Mouse (Mus musculus) hindbrain, embryonic 14.5 days (tissue): ENCODE measurements around the gene Tbc1d22b. TPM values are rescaled to one million over a fixed set of nuclear protein-coding genes. Genes with fewer than 3 reads are reported as not detected.

ENCODE experiments used
- ATAC-seq: fragments of 200-750 bp; cut with Nextera tagmentation; 2 replicates; pipeline ENCODE4 v1.8.0; 2017; ENCODE audit warnings: moderate number of reproducible peaks, mild to moderate bottlenecking, moderate TSS enrichment, moderate library complexity; ENCODE audit not compliant: low FRiP score
- DNase-seq: peaks from one replicate; pipeline ENCODE4 v3.0.0-alpha.2; 2015; ENCODE audit warnings: low spot score
- H3K27ac ChIP-seq: fragments of 300-500 bp; sonication (generic); 2 replicates; pipeline ENCODE4 v1.5.1; 2014; ENCODE audit warnings: mild to moderate bottlenecking, moderate library complexity
- H3K27me3 ChIP-seq: fragments of 300-500 bp; sonication (generic); 2 replicates; pipeline ENCODE4 v1.6.1; 2014; ENCODE audit warnings: mild to moderate bottlenecking, low read length, mixed read lengths; ENCODE audit not compliant: control insufficient read depth, insufficient read depth
- H3K36me3 ChIP-seq: fragments of 300-500 bp; sonication (generic); replicated peaks from 2 replicates; pipeline ENCODE4 v1.6.1; 2014; ENCODE audit not compliant: control insufficient read depth, insufficient read depth
- H3K4me1 ChIP-seq: fragments of 300-500 bp; sonication (generic); replicated peaks from 2 replicates; pipeline ENCODE4 v1.6.1; 2014; ENCODE audit warnings: antibody characterized with exemption, low read length, mixed read lengths; ENCODE audit not compliant: control insufficient read depth, insufficient read depth
- H3K4me2 ChIP-seq: fragments of 300-500 bp; sonication (generic); replicated peaks from 2 replicates; pipeline ENCODE4 v1.6.1; 2014; ENCODE audit warnings: mild to moderate bottlenecking, moderate library complexity
- H3K4me3 ChIP-seq: fragments of 300-500 bp; sonication (generic); replicated peaks from 2 replicates; pipeline ENCODE4 v1.5.1; 2014; ENCODE audit warnings: mild to moderate bottlenecking, low read length
- H3K9ac ChIP-seq: fragments of 300-500 bp; sonication (generic); 2 replicates; pipeline ENCODE4 v1.6.1; 2014
- H3K9me3 ChIP-seq: fragments of 300-500 bp; sonication (generic); 2 replicates; pipeline ENCODE4 v1.6.1; 2016; ENCODE audit warnings: low read length; ENCODE audit not compliant: control insufficient read depth
- WGBS: fragments of 180-500 bp; shearing (Covaris S2); extraction: QIAGEN DNeasy Blood & Tissue Kit; methylation state at CpG from one replicate; pipeline ENCODE4 v1.1.7; 2014; 5-methylcytosine and 5-hydroxymethylcytosine counted together
- polyA plus RNA-seq: library from polyadenylated mRNA; unstranded; fragments of >200 nt; fragmentation: Nextera tagmentation; extraction: Ambion mirVana; gene quantifications from 2 replicates; pipeline ENCODE4 v1.2.1, GENCODE M21; 2014

Gene Tbc1d22b
- polyA plus RNA-seq, 1 experiment from 2014 or later: 27.8 TPM

DNA sequence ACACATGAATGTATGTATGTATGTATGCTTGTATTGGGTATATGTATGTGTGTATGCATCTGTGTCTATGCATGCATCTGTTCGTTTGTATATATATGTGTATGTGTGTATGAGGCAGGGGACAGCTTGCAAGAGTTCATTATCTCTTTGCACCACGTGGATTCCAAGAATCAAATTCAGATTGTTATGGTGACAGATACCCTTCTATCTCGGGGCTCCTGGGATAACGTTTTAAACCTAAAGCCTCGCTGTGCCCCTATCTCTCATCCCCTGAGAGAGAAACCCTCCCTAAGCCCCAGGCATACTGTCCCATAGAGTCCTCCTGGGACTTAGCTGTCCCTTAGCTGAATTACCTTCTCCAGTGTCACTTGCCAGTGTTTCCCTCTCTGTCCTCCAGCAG, 34.0 kb downstream of the Tbc1d22b start:
- no peaks in the 10 kb centered on the region for H3K9me3 ChIP-seq
- H3K4me1 ChIP-seq: no peaks in the 10 kb centered on the region; the same call in 1 of the 2 replicates
- H3K9ac ChIP-seq: no peak overlapping the region
- 88% methylated on average over 5 of the region's 5 CpGs for WGBS
- no peaks in the 10 kb centered on the region for H3K27me3 ChIP-seq
- no peak overlapping the region for H3K4me3 ChIP-seq
- H3K36me3 ChIP-seq: peaks cover 40% of the 10 kb centered on the region
- ATAC-seq: no peak
- no peak overlapping the region for H3K27ac ChIP-seq
- DNase-seq: no peak
- H3K4me2 ChIP-seq: no peak overlapping the region

DNA sequence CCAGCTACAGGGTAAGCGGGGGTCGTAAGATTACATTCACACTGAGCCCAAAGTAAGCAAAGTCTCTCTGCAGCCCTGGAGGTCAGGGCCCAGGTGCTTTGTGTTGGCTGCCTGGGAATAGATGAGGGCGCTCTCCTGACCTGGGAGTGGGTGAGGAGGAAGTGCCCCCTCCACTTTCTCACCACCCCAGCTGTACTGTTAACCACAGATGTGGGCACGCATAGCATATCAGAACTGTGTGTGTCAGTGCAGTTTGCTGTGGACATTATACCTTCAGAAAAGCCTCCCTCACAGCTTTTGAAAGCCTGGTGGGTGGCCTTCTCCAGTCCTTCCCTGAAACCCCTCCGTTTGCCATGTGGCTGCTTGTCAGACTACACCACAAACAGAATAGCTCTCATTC, 34.7 kb downstream of the Tbc1d22b start:
- DNase-seq (no peak), ATAC-seq (no peak)
- no peak overlapping the region for H3K9ac ChIP-seq
- H3K27ac ChIP-seq: no peak overlapping the region
- H3K4me3 ChIP-seq: no peak overlapping the region
- no peaks in the 10 kb centered on the region for H3K9me3 ChIP-seq
- H3K4me2 ChIP-seq: no peak overlapping the region
- H3K27me3 ChIP-seq: no peaks in the 10 kb centered on the region
- 85% methylated on average over 5 of the region's 5 CpGs for WGBS
- H3K36me3 ChIP-seq: peaks cover 35% of the 10 kb centered on the region
- H3K4me1 ChIP-seq: peaks cover 5% of the 10 kb centered on the region

DNA sequence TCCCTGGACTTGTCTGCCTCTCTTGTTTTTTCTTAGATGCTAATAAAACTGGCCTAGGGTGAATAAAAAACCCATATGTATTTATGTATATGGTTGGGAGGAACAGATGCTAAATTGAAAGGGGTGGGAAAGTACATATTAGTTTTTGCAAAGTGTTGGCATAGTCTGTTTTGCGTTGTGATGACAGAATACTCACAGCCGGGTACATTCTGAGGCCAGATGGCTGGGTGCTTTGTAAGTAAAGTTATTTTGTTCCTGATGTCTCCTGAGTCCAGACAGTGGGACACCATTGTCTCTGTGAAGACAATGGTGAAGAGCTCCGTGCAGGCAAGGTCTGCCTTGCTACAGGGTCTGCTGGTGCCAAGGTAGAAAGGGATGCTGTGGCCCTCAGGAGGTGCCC, 35.2 kb downstream of the Tbc1d22b start:
- H3K9ac ChIP-seq: no peak overlapping the region
- WGBS: 65% methylated on average over 3 of the region's 3 CpGs
- H3K27me3 ChIP-seq: no peaks in the 10 kb centered on the region
- no peak overlapping the region for H3K4me2 ChIP-seq
- peaks cover 31% of the 10 kb centered on the region for H3K36me3 ChIP-seq
- no peak overlapping the region for H3K4me3 ChIP-seq
- H3K4me1 ChIP-seq: peaks cover 9% of the 10 kb centered on the region
- H3K27ac ChIP-seq: no peak overlapping the region
- no peak for ATAC-seq
- DNase-seq: no peak
- no peaks in the 10 kb centered on the region for H3K9me3 ChIP-seq

DNA sequence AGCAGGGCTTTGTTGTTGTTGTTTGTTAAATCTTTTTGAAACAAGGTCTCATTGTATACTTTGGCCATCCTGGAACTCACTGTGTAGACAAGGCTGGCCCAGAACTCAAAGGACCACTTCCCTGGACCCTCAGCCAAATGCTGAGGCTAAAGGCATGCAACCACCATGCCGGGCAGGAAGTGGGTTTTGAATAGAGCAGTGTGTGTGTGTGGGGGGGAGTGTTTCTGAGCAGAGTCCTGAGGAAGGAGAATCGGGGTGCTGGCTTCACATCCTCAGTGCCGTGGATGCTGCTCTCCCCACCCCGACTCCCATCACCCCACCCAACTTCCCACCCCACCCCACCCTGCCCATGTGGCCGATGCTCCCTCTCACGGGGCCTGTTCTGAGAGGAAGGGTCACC, 35.9 kb downstream of the Tbc1d22b start:
- H3K4me2 ChIP-seq: no peak overlapping the region
- H3K4me3 ChIP-seq: no peak overlapping the region
- H3K4me1 ChIP-seq: peaks cover 15% of the 10 kb centered on the region
- no peaks in the 10 kb centered on the region for H3K27me3 ChIP-seq
- H3K36me3 ChIP-seq: peaks cover 23% of the 10 kb centered on the region
- no peak overlapping the region for H3K27ac ChIP-seq
- WGBS: 85% methylated on average over 6 of the region's 6 CpGs
- DNase-seq (no peak), ATAC-seq (no peak)
- H3K9ac ChIP-seq: no peak overlapping the region
- H3K9me3 ChIP-seq: no peaks in the 10 kb centered on the region

DNA sequence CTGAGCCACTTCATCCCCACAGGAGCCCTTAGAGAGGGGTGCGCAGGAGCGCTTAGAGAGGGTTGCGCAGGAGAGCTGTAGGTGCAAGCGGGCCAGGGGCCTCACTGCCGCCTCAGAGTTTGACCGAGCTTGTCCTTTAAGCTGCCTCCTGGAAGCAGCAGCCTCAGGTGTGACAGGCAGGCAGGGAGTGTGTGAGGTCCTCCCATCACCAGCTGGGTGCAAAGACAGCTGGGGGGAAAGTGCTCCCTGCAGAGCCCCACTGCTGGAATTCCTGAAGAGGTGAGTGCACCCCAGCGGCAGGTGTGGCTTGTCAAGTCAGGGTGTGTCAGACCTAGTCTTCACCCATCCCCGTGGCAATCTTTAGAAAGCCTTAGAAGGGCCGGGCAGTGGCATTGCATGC, 37.3 kb downstream of the Tbc1d22b start:
- 89% methylated on average over 9 of the region's 9 CpGs for WGBS
- Histone ChIP-seq H3K4me1 (peaks cover 15% of the 10 kb centered on the region), H3K9me3 (no peaks in the 10 kb centered on the region), H3K36me3 (peaks cover 17% of the 10 kb centered on the region), H3K27ac (no peak overlapping the region), H3K9ac (no peak overlapping the region), H3K27me3 (no peaks in the 10 kb centered on the region), H3K4me2 (no peak overlapping the region), H3K4me3 (no peak overlapping the region)
- ATAC-seq: no peak
- no peak for DNase-seq

DNA sequence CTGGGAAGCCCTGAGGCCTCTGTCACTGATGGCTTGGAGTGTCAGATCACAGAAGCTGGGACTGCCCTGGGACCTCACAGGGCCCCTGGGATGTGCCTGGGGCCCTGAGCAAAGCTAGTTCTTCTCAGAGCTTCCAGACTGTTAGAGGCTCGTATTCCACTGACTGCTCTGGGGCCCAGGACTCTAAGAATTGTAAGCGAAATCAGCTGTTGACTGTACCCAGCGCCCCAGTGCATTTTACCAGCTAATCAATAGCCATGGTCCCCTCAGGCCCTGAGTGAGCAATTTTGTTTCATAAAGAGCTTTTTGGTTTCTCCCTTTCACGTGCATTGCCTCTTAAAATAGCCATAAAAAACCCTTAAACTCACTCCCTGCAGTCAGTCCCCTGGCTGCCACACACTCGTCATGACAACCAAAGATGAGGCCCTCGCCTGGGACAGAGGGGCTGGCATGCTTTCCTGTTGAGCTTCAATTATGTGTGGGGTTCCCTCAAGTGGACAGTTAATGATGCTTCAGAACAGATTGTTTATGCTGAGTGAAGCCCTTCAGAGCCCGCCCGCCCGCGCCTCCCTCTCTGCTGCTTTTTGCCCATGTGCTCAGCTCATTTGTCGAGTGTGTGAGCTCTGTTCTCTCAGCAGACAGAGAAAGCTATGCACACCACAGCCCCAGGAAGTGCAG, 39.8 kb downstream of the Tbc1d22b start:
- Histone ChIP-seq H3K27me3 (no peaks in the 10 kb centered on the region), H3K4me3 (no peak overlapping the region), H3K9ac (no peak overlapping the region), H3K27ac (peak overlapping the region; percentile 72), H3K4me1 (peaks cover 15% of the 10 kb centered on the region), H3K4me2 (no peak overlapping the region), H3K36me3 (peaks cover 7% of the 10 kb centered on the region; the same call in 1 of the 2 replicates), H3K9me3 (no peaks in the 10 kb centered on the region)
- 20% methylated on average over 11 of the region's 11 CpGs for WGBS
- peak; percentile 78; the same call in 1 of the 2 replicates for ATAC-seq
- DNase-seq: peak; percentile 53

DNA sequence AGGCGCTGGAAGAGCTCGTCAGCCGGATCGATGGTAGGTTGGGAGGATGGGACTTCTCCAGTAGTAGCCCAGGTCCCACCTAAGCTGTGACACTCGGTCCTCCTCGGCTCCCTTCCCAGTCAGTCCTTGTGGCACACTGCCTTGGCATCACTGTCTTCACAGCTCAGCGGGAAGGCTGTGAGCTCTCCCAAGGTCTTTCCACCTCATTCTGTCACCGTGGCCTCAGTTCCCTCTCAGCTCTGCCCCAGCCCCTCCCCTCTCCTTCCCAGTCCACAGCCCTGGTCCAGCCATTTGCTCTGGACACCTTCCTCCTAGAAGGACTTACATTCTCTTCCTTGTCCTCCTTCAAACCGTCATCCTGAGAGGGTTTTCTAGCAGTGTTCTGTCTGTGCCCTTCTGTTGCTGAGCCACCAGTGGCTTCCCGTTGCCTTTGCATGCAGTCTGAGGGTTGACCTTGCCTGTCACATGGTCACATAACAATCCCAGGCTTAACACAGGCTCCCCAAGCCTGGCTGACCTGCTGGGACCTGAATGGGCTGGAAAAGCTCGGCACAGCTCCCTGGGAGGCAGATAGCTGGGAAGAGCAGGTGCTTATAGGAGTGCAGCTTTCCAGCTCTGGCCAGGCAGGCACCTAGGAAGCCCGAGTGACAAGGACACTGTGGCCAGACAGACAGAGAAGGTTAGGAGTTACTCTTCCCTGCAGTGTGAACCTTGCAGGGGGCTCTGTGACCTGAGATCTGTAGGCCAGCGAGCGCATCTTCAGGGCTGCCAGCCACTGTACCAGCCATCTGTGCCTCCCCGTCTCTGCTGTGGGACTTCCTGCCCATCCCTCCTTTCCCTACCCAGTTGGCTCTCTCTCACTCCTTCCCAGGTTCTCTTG, 46.5 kb downstream of the Tbc1d22b start:
- 74% methylated on average over 15 of the region's 15 CpGs for WGBS
- no peak overlapping the region for H3K27ac ChIP-seq
- no peaks in the 10 kb centered on the region for H3K27me3 ChIP-seq
- H3K4me1 ChIP-seq: peaks cover 4% of the 10 kb centered on the region
- no peak overlapping the region for H3K4me3 ChIP-seq
- no peak overlapping the region; the same call in 1 of the 2 replicates for H3K9ac ChIP-seq
- DNase-seq (no peak), ATAC-seq (no peak)
- H3K9me3 ChIP-seq: no peaks in the 10 kb centered on the region
- H3K36me3 ChIP-seq: peaks cover 44% of the 10 kb centered on the region
- H3K4me2 ChIP-seq: no peak overlapping the region

DNA sequence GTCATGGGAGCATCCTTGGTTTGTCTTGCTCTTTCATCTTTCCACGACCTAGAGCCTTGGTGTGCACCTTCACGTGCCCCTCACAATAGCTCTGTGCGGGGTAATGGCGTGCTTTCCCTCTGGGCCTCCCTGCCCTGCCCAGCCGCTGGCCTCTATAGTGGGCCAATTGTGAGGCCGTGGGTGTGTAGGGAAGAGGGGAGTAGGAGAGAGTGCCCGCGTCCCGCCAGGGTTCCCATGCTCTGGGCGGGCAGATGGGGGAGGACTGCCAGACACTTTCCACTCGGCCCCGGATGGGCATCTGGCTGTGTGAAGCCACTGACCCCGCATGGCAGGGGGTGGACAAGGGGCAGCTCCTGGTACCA, 47.2 kb downstream of the Tbc1d22b start:
- ATAC-seq: no peak
- 66% methylated on average over 13 of the region's 13 CpGs for WGBS

DNA sequence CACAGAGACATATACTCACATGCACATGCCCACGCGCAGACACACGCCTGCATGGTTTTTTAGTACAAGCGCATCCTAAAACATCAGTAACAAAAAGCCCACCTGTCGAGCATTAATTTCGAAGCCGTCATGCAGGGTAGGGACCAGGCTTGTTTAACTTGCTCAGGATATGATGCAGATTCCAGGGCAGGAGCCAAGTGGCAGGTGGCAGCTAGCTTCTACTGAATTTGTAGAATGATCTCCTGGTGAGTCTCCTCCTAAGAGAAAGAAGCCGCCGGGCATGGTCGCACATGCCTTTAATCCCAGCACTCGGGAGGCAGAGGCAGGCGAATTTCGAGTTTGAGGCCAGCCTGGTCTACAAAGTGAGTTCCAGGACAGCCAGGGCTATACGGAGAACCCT, 49.5 kb downstream of the Tbc1d22b start:
- ATAC-seq: no peak
- Histone ChIP-seq H3K27me3 (no peaks in the 10 kb centered on the region), H3K27ac (no peak overlapping the region), H3K4me2 (no peak overlapping the region), H3K36me3 (peaks cover 61% of the 10 kb centered on the region), H3K4me1 (peaks cover 4% of the 10 kb centered on the region), H3K9ac (no peak overlapping the region), H3K4me3 (no peak overlapping the region), H3K9me3 (no peaks in the 10 kb centered on the region)
- DNase-seq: no peak
- WGBS: 89% methylated on average over 14 of the region's 14 CpGs

More for the DNA sequence above, 47.2 kb downstream of the Tbc1d22b start:
- no peaks in the 10 kb centered on the region for H3K9me3 ChIP-seq
- H3K4me1 ChIP-seq: peaks cover 4% of the 10 kb centered on the region
- H3K4me2 ChIP-seq: no peak overlapping the region
- H3K9ac ChIP-seq: no peak overlapping the region
- DNase-seq: no peak
- H3K4me3 ChIP-seq: no peak overlapping the region
- H3K27ac ChIP-seq: no peak overlapping the region
- no peaks in the 10 kb centered on the region for H3K27me3 ChIP-seq
- H3K36me3 ChIP-seq: peaks cover 50% of the 10 kb centered on the region
